Mouse (Mus musculus) CH12.LX (cell line): Measurements from ENCODE around the gene Ttc19. TPM values are rescaled to one million over a fixed set of nuclear protein-coding genes. Genes with fewer than 3 reads are reported as not detected.
"Not testable (repeated sequence)": the region's sequence is repeated elsewhere in the genome, so short reads cannot be mapped to it uniquely, and the experiment has no call there.

Experiments
- DNase-seq: peaks from one replicate; pipeline ENCODE4 v3.0.0-alpha.2; 2013; ENCODE audit errors: extremely low read depth
- H3K27ac ChIP-seq: 2 replicates; pipeline ENCODE4 v1.5.1; 2012; ENCODE audit warnings: low read depth, mild to moderate bottlenecking, control low read depth, moderate library complexity; ENCODE audit not compliant: insufficient read depth
- H3K27me3 ChIP-seq: replicated peaks from 2 replicates; pipeline ENCODE3; 2012; ENCODE audit warnings: inconsistent platforms
- H3K36me3 ChIP-seq, 2 experiments: replicated peaks in 1 of 2; 2 replicates each; pipeline versions ENCODE3 to v1.6.1; 2012; ENCODE audit warnings: inconsistent platforms in 1 of 2, low read length in 1 of 2, mild to moderate bottlenecking in 1 of 2, mixed read lengths in 1 of 2, moderate library complexity in 1 of 2; ENCODE audit not compliant: control insufficient read depth in 1 of 2, insufficient read depth in 1 of 2
- H3K4me1 ChIP-seq, 2 experiments: 2 replicates each; pipeline ENCODE4 v1.6.1; 2012; ENCODE audit warnings: inconsistent platforms in 1 of 2, moderate library complexity in 1 of 2; ENCODE audit not compliant: insufficient read depth in 2 of 2, control insufficient read depth in 1 of 2
- H3K4me2 ChIP-seq: 2 replicates; pipeline ENCODE4 v1.6.1; 2012; ENCODE audit warnings: low read depth, mild to moderate bottlenecking, control low read depth; ENCODE audit not compliant: poor library complexity, insufficient read depth, severe bottlenecking
- H3K4me3 ChIP-seq, 3 experiments: fragments of 150-350 bp in 1 of 3; sonication (generic) in 1 of 3; replicated peaks in 1 of 3; 2 replicates each; pipeline versions ENCODE3 to v1.5.1; 2011 to 2012; ENCODE audit warnings: low read depth in 2 of 3, low read length in 2 of 3, mild to moderate bottlenecking in 2 of 3, moderate library complexity in 2 of 3, control low read depth in 1 of 3, improper control_type of control experiment in 1 of 3, inconsistent platforms in 1 of 3, mixed read lengths in 1 of 3; ENCODE audit not compliant: poor library complexity in 1 of 3
- H3K79me2 ChIP-seq: replicated peaks from 2 replicates; pipeline ENCODE4 v1.6.1; 2012; ENCODE audit warnings: mild to moderate bottlenecking, moderate library complexity; ENCODE audit not compliant: control insufficient read depth, poor library complexity, insufficient read depth, severe bottlenecking; ENCODE audit errors: extremely low read depth
- H3K9ac ChIP-seq: 2 replicates; pipeline ENCODE4 v1.6.1; 2012; ENCODE audit warnings: low read depth, mild to moderate bottlenecking, control low read depth, moderate library complexity; ENCODE audit not compliant: insufficient read depth
- H3K9me3 ChIP-seq: replicated peaks from 2 replicates; pipeline ENCODE3; 2012; ENCODE audit warnings: low read length, inconsistent platforms, mixed read lengths
- BHLHE40 ChIP-seq: IDR thresholded peaks from 2 replicates; pipeline ENCODE4 v1.6.1; 2011; ENCODE audit warnings: mild to moderate bottlenecking, low read depth, low read length, improper control_type of control experiment
- CHD1 ChIP-seq: IDR thresholded peaks from 2 replicates; pipeline ENCODE4 v1.6.1; 2012; ENCODE audit warnings: low read depth, low read length, improper control_type of control experiment, inconsistent platforms
- CHD2 ChIP-seq: IDR thresholded peaks from 2 replicates; pipeline ENCODE4 v1.6.1; 2011; ENCODE audit warnings: low read length, improper control_type of control experiment
- CTCF ChIP-seq, 2 experiments: IDR thresholded peaks in 1 of 2; conservative IDR thresholded peaks in 1 of 2; 2 replicates each; pipeline ENCODE4 v1.5.1; 2011 to 2012; ENCODE audit warnings: low read depth in 2 of 2, low read length in 2 of 2, improper control_type of control experiment in 1 of 2, inconsistent platforms in 1 of 2, mild to moderate bottlenecking in 1 of 2, moderate library complexity in 1 of 2
- ELF1 ChIP-seq: IDR thresholded peaks from 2 replicates; pipeline ENCODE4 v1.6.1; 2014; ENCODE audit warnings: low read depth, mild to moderate bottlenecking, inconsistent platforms, low read length, improper control_type of control experiment
- EP300 ChIP-seq: IDR thresholded peaks from 2 replicates; pipeline ENCODE4 v1.6.1; 2011; ENCODE audit warnings: low read length, improper control_type of control experiment
- ETS1 ChIP-seq: conservative IDR thresholded peaks from 2 replicates; pipeline ENCODE4 v1.6.1; 2012; ENCODE audit warnings: low read depth, mild to moderate bottlenecking, inconsistent platforms, low read length, improper control_type of control experiment, moderate library complexity
- JUND ChIP-seq: conservative IDR thresholded peaks from 2 replicates; pipeline ENCODE4 v1.6.1; 2011; ENCODE audit warnings: low read depth, low read length, improper control_type of control experiment
- MAFK ChIP-seq: IDR thresholded peaks from 2 replicates; pipeline ENCODE4 v1.6.1; 2011; ENCODE audit warnings: low read length, improper control_type of control experiment; ENCODE audit not compliant: insufficient replicate concordance
- MAX ChIP-seq: IDR thresholded peaks from 2 replicates; pipeline ENCODE4 v1.6.1; 2011; ENCODE audit warnings: low read length, improper control_type of control experiment
- MAZ ChIP-seq: IDR thresholded peaks from 2 replicates; pipeline ENCODE4 v1.6.1; 2012; ENCODE audit warnings: low read depth, mild to moderate bottlenecking, inconsistent platforms, low read length, improper control_type of control experiment, moderate library complexity
- MXI1 ChIP-seq: IDR thresholded peaks from 2 replicates; pipeline ENCODE4 v1.6.1; 2011; ENCODE audit warnings: mild to moderate bottlenecking, low read depth, low read length, improper control_type of control experiment
- PAX5 ChIP-seq: IDR thresholded peaks from 2 replicates; pipeline ENCODE4 v1.6.1; 2012; ENCODE audit warnings: low read length, inconsistent platforms, mixed read lengths
- RCOR1 ChIP-seq: conservative IDR thresholded peaks from 2 replicates; pipeline ENCODE4 v1.6.1; 2012; ENCODE audit warnings: low read depth, mild to moderate bottlenecking, inconsistent platforms, low read length, improper control_type of control experiment
- SIN3A ChIP-seq: IDR thresholded peaks from 2 replicates; pipeline ENCODE4 v1.6.1; 2012; ENCODE audit warnings: low read length, improper control_type of control experiment, inconsistent platforms
- SMC3 ChIP-seq: IDR thresholded peaks from 2 replicates; pipeline ENCODE4 v1.6.1; 2011; ENCODE audit warnings: low read depth, low read length, improper control_type of control experiment
- TBP ChIP-seq: conservative IDR thresholded peaks from 2 replicates; pipeline ENCODE4 v1.6.1; 2011; ENCODE audit warnings: low read depth, low read length, improper control_type of control experiment
- TCF12 ChIP-seq: IDR thresholded peaks from 2 replicates; pipeline ENCODE4 v1.6.1; 2014; ENCODE audit warnings: low read depth, mild to moderate bottlenecking, inconsistent platforms, low read length, improper control_type of control experiment
- UBTF ChIP-seq: IDR thresholded peaks from 2 replicates; pipeline ENCODE4 v1.6.1; 2012; ENCODE audit warnings: low read depth, mild to moderate bottlenecking, inconsistent platforms, low read length, improper control_type of control experiment, moderate library complexity
- USF1 ChIP-seq: IDR thresholded peaks from 2 replicates; pipeline ENCODE4 v1.6.1; 2014; ENCODE audit warnings: low read depth, mild to moderate bottlenecking, inconsistent platforms, low read length, improper control_type of control experiment
- USF2 ChIP-seq: conservative IDR thresholded peaks from 2 replicates; pipeline ENCODE4 v1.6.1; 2011; ENCODE audit warnings: low read depth, low read length, improper control_type of control experiment
- ZC3H11A ChIP-seq: IDR thresholded peaks from 2 replicates; pipeline ENCODE4 v1.6.1; 2012; ENCODE audit warnings: low read depth, mild to moderate bottlenecking, inconsistent platforms, low read length, improper control_type of control experiment
- ZMIZ1 ChIP-seq: IDR thresholded peaks from 2 replicates; pipeline ENCODE4 v1.6.1; 2012; ENCODE audit warnings: low read depth, mild to moderate bottlenecking, inconsistent platforms, low read length, improper control_type of control experiment
- ZNF384 ChIP-seq: IDR thresholded peaks from 2 replicates; pipeline ENCODE4 v1.6.1; 2012; ENCODE audit warnings: low read depth, low read length, improper control_type of control experiment, inconsistent platforms
- dilution Hi-C: fragments of 300-500 bp; cut with MboI; formaldehyde crosslinking; loops from 2 replicates; pipeline ENCODE4 v1.14.3; 2020; ENCODE audit warnings: low sequenced_read_pairs; ENCODE audit not compliant: extremely low pct_unique_long_range_greater_than_20kb, extremely low pct_ligation_motif_present
- in situ Hi-C: fragments of 300-500 bp; cut with MboI; formaldehyde crosslinking; loops from 3 replicates; pipeline ENCODE4 v1.14.3; 2019; ENCODE audit warnings: low sequenced_read_pairs, low pct_ligation_motif_present, low pct_unique_long_range_greater_than_20kb, mixed read lengths
- polyA plus RNA-seq: library from polyadenylated mRNA; unstranded; fragments of >175 nt; gene quantifications from 2 replicates; pipeline ENCODE4 v1.2.1, GENCODE M21; 2012; ENCODE audit warnings: low read depth; ENCODE audit not compliant: insufficient read length
- total RNA-seq, 2 experiments: library from RNA; depleted of rRNA; stranded (reverse); fragments of 300-350 nt in 1 of 2; fragments of >200 nt in 1 of 2; gene quantifications; 2 replicates each; pipeline ENCODE4 v1.2.3; 2012 to 2014

Ttc19 gene
- total and polyA plus RNA-seq, 3 experiments = 13.0 to 22.6 (median 22.2) TPM

DNA sequence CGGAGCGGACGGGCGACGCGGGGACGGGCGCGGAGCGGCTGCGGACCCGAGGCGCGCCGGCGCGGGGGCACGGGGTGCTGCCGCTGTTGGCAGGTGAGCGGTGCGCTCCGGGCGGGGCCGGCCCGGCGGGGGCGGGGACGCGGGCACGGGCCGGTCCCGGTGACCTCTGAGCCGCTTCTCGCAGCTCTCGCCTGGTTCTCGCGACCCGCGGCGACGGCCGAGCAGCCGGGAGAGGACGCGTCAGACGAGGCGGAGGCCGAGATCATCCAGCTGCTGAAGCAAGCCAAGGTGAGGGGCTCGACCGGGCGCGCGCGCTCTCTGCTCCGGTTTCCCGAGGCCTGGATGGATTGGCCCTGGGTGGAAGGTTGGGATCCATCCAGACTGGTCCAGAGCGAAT, 326 bp downstream of the Ttc19 start:
- Histone ChIP-seq H3K27me3 (no peaks in the 10 kb centered on the region), H3K4me1 (peaks cover 16 to 60% of the 10 kb centered on the region in 2 experiments), H3K9ac (peak overlapping the region; percentile 39), H3K4me3 (peak overlapping the region; percentile 60 to 76 (median 73)), H3K9me3 (no peaks in the 10 kb centered on the region), H3K27ac (peak overlapping the region; percentile 40), H3K4me2 (peak overlapping the region; percentile 64; the same call in 1 of the 2 replicates), H3K36me3 (peaks cover 12 to 24% of the 10 kb centered on the region in 2 experiments), H3K79me2 (peaks cover 4% of the 10 kb centered on the region; the same call in 1 of the 2 replicates)
- in situ Hi-C loops = loop anchor here (5.0 kb wide), 1 partner anchor 329 kb away; no protein-coding TSS in a partner anchor
- TF ChIP-seq ZMIZ1 (no peak), SMC3 (no peak), CHD2 (peak; percentile 54), ETS1 (no peak), BHLHE40 (peak; percentile 75)
- dilution Hi-C loops = no loop called here
- peak; percentile 63 for DNase-seq

DNA sequence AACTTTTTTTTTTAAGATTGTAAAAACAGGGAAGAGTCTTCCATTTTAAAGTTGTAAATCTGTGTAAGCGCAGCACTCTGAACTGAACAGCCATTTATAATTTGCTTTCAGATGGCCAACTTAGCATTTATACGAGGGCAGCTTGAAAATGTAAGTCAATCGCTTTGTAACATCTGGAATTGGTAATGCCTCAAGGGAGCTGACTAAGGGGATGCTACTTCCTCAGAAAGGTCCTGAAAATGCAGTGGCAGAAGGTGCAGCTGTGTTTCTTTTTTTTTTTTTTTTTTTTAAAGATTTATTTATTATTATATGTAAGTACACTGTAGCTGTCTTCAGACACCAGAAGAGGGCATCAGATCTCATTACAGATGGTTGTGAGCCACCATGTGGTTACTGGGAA, 2.7 kb downstream of the Ttc19 start:
- in situ Hi-C loops = loop anchor here (5.0 kb wide), 1 partner anchor 332 kb away; no protein-coding TSS in a partner anchor
- H3K27me3 ChIP-seq, dilution Hi-C loops: not testable (repeated sequence)

DNA sequence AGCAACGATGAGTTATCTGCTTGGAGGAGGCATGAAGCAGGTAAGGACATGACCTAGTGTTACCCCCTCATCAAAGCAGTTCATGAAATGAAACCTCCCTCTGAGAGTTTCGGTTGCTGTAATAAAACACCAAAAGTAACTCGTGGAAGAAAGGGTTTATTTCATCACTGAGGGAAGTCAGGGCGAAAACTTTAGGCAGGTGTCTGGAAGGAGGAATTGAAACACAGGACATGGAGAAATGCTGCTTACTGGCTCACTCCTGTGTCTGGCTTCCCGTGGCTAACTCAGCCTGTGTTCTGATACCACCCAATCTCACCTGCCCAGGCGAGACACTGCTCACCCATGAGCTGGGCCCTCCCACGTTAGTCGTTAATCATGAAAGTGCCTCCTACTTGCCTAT, 3.7 kb downstream of the Ttc19 start:
- DNase-seq = peak; percentile 68
- Histone ChIP-seq H3K79me2 (peaks cover 4% of the 10 kb centered on the region; the same call in 1 of the 2 replicates), H3K4me3 (no peak overlapping the region), H3K27ac (peak overlapping the region; percentile 8), H3K36me3 (peaks cover 30 to 54% of the 10 kb centered on the region in 2 experiments), H3K9me3 (no peaks in the 10 kb centered on the region), H3K4me1 (peaks cover 16 to 54% of the 10 kb centered on the region in 2 experiments), H3K27me3 (no peaks in the 10 kb centered on the region), H3K4me2 (peak overlapping the region; percentile 38; the same call in 1 of the 2 replicates), H3K9ac (no peak overlapping the region)
- in situ Hi-C loops (no loop called here), dilution Hi-C loops (no loop called here)
- TF ChIP-seq ZMIZ1 (no peak), CTCF (conservative IDR thresholded peaks at IDR 0.05 in 1 of 2, IDR thresholded peaks at IDR 0.05 in 1 of 2; ENCODE audit: low read depth in 2 of 2, low read length in 2 of 2) (no peak), ELF1 (no peak), MAZ (no peak), PAX5 (no peak), ZC3H11A (no peak), MAX (peak; percentile 54; the same call in 1 of the 2 replicates), TBP (no peak), JUND (no peak; the same call in none of the 2 replicates), USF1 (no peak), UBTF (no peak), CHD1 (no peak), CHD2 (peak; percentile 29; the same call in 1 of the 2 replicates), USF2 (no peak), EP300 (peak; percentile 95), RCOR1 (peak; percentile 92), TCF12 (peak; percentile 80), MXI1 (no peak; the same call in 1 of the 2 replicates)

More for the DNA sequence above, 2.7 kb downstream of the Ttc19 start:
- Histone ChIP-seq H3K36me3 (peaks cover 26 to 45% of the 10 kb centered on the region in 2 experiments), H3K4me1 (peaks cover 16 to 62% of the 10 kb centered on the region in 2 experiments)
- not testable (repeated sequence) for H3K9ac ChIP-seq, H3K27ac ChIP-seq, H3K9me3 ChIP-seq, H3K4me2 ChIP-seq, H3K4me3 ChIP-seq, H3K79me2 ChIP-seq
- TF ChIP-seq EP300 (peak; percentile 62), MAZ (0 out of 2 replicates have a peak, but pooled peaks have one; percentile 15), CHD2 (0 out of 2 replicates have a peak, but pooled peaks have one; percentile 7), TCF12 (peak; percentile 42; the same call in 1 of the 2 replicates), RCOR1 (0 out of 2 replicates have a peak, but pooled peaks have one; percentile 61), ETS1 (peak; percentile 51), MAFK (peak; percentile 69), CHD1 (peak; percentile 63; the same call in 1 of the 2 replicates), SIN3A (0 out of 2 replicates have a peak, but pooled peaks have one; percentile 19), ZNF384 (peak; percentile 89)
- DNase-seq = peak; percentile 55
